Mouse (Mus musculus) cortical plate, adult 2 months (tissue): Measurements from ENCODE around the gene Elf1. TPM values are rescaled to one million over a fixed set of nuclear protein-coding genes. Genes with fewer than 3 reads are reported as not detected.

Experiments
- H3K27ac ChIP-seq: fragments of 200-500 bp; 2 replicates; pipeline ENCODE4 v1.5.1; 2012; ENCODE audit warnings: low read length, control low read depth, inconsistent platforms; ENCODE audit not compliant: insufficient read depth
- H3K4me1 ChIP-seq: fragments of 200-500 bp; 2 replicates; pipeline ENCODE4 v1.6.1; 2011; ENCODE audit warnings: low read length; ENCODE audit not compliant: control insufficient read depth, insufficient read depth
- H3K4me3 ChIP-seq: fragments of 200-500 bp; 2 replicates; pipeline ENCODE4 v1.5.1; 2011; ENCODE audit warnings: mild to moderate bottlenecking, low read length, control low read depth; ENCODE audit not compliant: insufficient read depth
- CTCF ChIP-seq: fragments of 200-500 bp; IDR thresholded peaks from 2 replicates; pipeline ENCODE4 v1.5.1; 2011; ENCODE audit warnings: mild to moderate bottlenecking, control low read depth, low read length; ENCODE audit not compliant: insufficient read depth; ENCODE audit errors: extremely low read depth
- POLR2A ChIP-seq: fragments of 200-500 bp; IDR thresholded peaks from 2 replicates; pipeline ENCODE4 v1.6.1; 2011; ENCODE audit warnings: mild to moderate bottlenecking, low read length, control low read depth; ENCODE audit not compliant: insufficient read depth; ENCODE audit errors: extremely low read depth
- polyA plus RNA-seq: library from polyadenylated mRNA; depleted of rRNA; stranded (reverse); fragments of >200 nt; gene quantifications from 2 replicates; pipeline ENCODE4 v1.2.3, GENCODE M21; 2012

Elf1 gene
- polyA plus RNA-seq, 1 experiment = 4.5 TPM

DNA sequence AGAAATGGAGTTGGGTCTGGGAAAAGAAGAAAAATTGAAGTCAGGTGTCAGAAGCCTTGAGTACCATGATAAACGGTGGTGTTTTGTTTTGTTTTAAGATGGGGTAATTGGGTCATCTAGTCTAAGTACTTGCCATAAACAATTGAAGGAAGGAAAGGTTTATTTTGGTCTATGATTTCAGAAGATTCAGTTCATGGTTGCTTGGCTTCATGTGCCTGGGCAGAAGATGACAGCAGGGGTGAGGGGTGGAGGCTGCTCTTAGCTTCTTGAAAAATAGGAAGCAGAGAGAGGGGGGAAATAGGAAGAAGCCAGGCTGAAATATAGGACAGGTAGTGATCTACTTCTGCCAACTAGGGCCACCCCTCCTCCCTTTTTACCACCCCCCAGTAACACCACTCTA, 30.5 kb downstream of the Elf1 start:
- no peak overlapping the region for H3K4me3 ChIP-seq
- no peak overlapping the region for H3K27ac ChIP-seq
- no peaks in the 10 kb centered on the region for H3K4me1 ChIP-seq
- TF ChIP-seq CTCF (no peak), POLR2A (no peak)

DNA sequence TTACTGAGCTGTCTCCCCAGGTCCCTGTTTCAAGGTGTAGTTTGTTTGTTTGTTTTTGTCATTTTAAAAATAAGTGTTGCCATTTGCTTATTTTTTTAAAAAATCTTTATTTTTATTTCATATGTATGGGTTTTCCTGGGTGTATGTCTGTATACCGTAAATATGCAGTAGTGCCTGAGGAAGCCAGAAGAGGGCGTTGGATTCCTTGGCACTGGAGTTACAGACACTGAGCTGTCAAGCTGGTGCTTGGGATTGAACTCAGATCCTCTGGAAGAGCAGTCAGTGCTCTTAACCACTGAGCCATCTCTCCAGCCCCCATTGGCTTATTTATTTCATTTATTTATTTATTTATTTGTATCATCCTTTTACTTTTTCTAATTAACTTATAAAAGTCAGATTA, 33.0 kb downstream of the Elf1 start:
- Histone ChIP-seq H3K27ac (no peak overlapping the region), H3K4me3 (no peak overlapping the region), H3K4me1 (no peaks in the 10 kb centered on the region)
- TF ChIP-seq POLR2A (no peak), CTCF (no peak)

- Histone ChIP-seq H3K27ac (no peak overlapping the region), H3K4me3 (no peak overlapping the region), H3K4me1 (no peaks in the 10 kb centered on the region)
- TF ChIP-seq CTCF (no peak), POLR2A (no peak)
Observed at GRCm38 (mm10) chr14:79515100-79515499, 34.1 kb downstream of the Elf1 start.

- TF ChIP-seq POLR2A (no peak), CTCF (no peak)
- Histone ChIP-seq H3K4me1 (no peaks in the 10 kb centered on the region), H3K27ac (no peak overlapping the region), H3K4me3 (no peak overlapping the region)
Observed at GRCm38 (mm10) chr14:79515511-79516242, 34.7 kb downstream of the Elf1 start.

DNA sequence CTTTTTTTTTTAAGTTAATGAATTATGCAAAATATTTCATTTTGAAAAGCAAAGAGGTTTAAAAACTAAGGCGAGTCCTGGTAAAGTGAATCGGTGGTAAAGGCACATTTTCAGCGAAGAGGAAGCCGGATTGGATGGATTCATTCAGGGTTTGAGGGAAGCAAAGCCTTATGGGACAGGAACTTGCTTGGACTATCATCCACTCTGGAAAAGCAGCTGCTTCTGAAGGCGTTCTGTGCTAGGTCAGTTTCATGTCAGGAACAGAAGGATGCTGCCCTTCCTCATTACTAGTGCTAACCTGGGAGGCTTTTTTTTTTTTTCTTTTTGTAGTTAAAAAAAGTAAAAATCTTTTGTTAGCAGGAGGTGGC, 35.2 kb downstream of the Elf1 start:
- no peak overlapping the region for H3K27ac ChIP-seq
- H3K4me3 ChIP-seq = no peak overlapping the region
- H3K4me1 ChIP-seq = no peaks in the 10 kb centered on the region; the same call in 1 of the 2 replicates
- TF ChIP-seq POLR2A = no peak
- no peak for TF ChIP-seq CTCF

DNA sequence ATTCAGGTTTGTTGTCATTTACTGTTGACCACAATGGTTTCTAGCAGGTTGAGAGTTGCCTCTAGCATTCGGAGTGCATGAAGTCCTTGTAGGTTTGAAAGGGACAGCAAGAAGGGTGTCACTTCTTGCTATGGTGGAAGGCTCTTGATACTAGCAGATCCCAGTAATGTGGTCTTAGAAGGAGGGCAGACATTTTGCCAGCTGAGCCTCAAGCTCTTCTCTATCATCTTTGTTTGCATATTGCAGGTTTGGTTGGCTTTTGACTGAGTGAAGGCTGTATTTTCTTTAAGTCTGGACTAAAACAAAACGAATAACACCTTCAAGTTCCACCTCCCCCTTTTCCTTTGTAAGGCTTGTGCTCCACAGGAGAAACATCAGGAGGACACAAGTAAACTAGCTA, 35.8 kb downstream of the Elf1 start:
- no peak for TF ChIP-seq POLR2A
- no peak for TF ChIP-seq CTCF
- no peaks in the 10 kb centered on the region; the same call in 1 of the 2 replicates for H3K4me1 ChIP-seq
- H3K4me3 ChIP-seq = no peak overlapping the region
- no peak overlapping the region for H3K27ac ChIP-seq

- no peaks in the 10 kb centered on the region; the same call in 1 of the 2 replicates for H3K4me1 ChIP-seq
- no peak overlapping the region for H3K27ac ChIP-seq
- H3K4me3 ChIP-seq = no peak overlapping the region
- TF ChIP-seq CTCF = no peak
- no peak for TF ChIP-seq POLR2A
Observed at GRCm38 (mm10) chr14:79517185-79517740, 36.3 kb downstream of the Elf1 start.

DNA sequence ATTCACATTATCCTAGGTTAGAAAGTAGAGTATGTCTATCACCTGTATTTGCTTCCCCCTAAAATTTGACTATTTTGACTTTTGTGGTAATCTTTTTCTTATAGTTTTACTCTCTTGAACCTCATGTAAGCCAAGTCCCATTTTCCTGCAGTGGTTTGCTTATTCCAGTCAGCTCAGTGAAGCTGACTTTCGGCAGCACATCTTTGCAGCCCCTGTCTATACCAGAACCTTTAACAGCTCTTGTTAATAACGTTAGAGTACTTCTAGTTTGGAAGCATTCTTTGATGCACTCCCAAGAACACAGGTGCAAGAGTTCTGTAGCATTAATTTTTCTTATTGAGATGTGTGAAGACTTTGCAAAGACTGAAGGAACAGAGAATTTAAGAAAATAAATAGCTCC, 37.1 kb downstream of the Elf1 start:
- TF ChIP-seq CTCF (no peak), POLR2A (no peak)
- H3K4me1 ChIP-seq = no peaks in the 10 kb centered on the region; the same call in 1 of the 2 replicates
- no peak overlapping the region for H3K27ac ChIP-seq
- no peak overlapping the region for H3K4me3 ChIP-seq

DNA sequence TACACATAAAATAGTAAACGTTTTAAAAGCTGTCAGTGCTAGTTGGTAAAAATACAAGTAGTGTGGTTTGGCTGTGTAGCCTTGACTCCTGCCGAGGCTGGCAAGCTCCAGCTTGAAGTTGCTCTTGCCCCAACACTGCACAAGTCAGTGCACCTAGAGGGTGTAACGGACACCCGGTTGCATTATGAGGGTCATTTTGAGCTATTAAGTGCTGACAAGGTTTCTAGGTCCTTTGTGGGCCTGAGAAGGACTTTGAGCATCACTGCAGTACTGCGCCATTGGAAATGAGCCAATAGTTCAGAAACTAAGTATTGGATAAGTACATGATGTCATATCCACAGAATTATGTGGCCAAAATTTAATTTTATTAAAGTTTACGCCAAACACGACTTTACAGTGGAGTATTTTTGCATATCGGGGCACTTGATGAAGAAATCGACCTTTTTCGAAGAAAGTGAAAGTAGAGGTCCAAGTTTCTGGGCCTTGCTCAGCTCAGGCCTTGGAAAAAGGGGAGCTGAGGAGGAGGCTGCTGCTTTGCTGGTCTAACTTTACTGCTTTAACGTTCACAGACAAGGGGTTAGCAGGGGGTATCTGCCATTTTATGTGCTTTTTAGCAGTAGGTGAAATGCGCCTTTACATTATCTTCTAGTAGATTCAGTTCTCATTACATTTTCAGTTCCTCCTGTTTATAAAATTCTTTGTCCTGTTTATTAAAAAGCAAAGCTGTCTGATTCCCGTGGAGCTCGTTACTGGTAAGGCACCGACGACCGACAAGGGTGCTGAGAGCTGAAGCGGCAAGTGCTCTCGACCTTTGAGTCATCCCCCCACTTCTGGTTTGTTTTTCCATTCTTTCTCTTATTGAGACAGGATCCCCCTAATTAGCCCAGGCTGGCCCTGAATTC, 38.0 kb downstream of the Elf1 start:
- no peak overlapping the region for H3K4me3 ChIP-seq
- no peak overlapping the region for H3K27ac ChIP-seq
- H3K4me1 ChIP-seq = no peaks in the 10 kb centered on the region; the same call in 1 of the 2 replicates
- TF ChIP-seq POLR2A = no peak
- no peak for TF ChIP-seq CTCF

DNA sequence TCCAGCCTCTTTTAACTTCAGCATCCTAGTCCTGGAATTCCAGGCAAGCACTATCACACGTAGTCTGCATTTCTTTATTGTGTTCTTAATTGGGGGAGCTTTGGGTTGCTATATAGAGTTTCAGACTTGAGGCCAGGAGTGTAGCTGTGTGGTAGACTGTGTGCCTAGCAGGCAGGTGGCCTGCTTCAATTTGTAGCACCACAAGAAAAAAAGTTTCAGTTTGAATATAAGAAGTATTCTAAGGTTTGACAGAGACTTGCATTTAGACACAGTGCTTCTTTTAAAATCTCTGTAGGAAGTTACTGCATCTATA, 38.6 kb downstream of the Elf1 start:
- Histone ChIP-seq H3K27ac (no peak overlapping the region), H3K4me1 (no peaks in the 10 kb centered on the region; the same call in 1 of the 2 replicates), H3K4me3 (no peak overlapping the region)
- TF ChIP-seq CTCF = no peak
- no peak for TF ChIP-seq POLR2A

GRCm38 (mm10) chr14:79520612-79521011, 39.6 kb downstream of the Elf1 start:
- no peaks in the 10 kb centered on the region; the same call in 1 of the 2 replicates for H3K4me1 ChIP-seq
- no peak overlapping the region for H3K27ac ChIP-seq
- H3K4me3 ChIP-seq = no peak overlapping the region
- TF ChIP-seq POLR2A = no peak
- TF ChIP-seq CTCF = no peak
